Mouse (Mus musculus): ENCODE data around the gene Pif1.

GRCm38 (mm10) chr9:65563073-65563472, 23.9 kb upstream of the Pif1 start:
- no peak for TF ChIP-seq GATA1 (IDR thresholded peaks at IDR 0.05; ENCODE audit: borderline replicate concordance, low read length)
- TF ChIP-seq FLI1 (IDR thresholded peaks at IDR 0.05; ENCODE audit: low read length), result no peak

Data from megakaryocyte, embryonic 14.5 days (primary cell).